Mouse (Mus musculus) brain, embryonic 14.5 days (tissue): ENCODE measurements around the gene Gm36245.
"Not testable (repeated sequence)": the region's sequence is repeated elsewhere in the genome, so short reads cannot be mapped to it uniquely, and the experiment has no call there.

ENCODE experiments used
- CTCF ChIP-seq: fragments of 200-500 bp; IDR thresholded peaks from 2 replicates; pipeline ENCODE4 v1.5.1; 2012; ENCODE audit warnings: inconsistent platforms, mild to moderate bottlenecking, moderate library complexity, borderline replicate concordance; ENCODE audit not compliant: insufficient read depth, insufficient read length; ENCODE audit errors: extremely low read depth
- POLR2A ChIP-seq: fragments of 200-500 bp; IDR thresholded peaks from 2 replicates; pipeline ENCODE4 v1.6.1; 2012; ENCODE audit warnings: mild to moderate bottlenecking, inconsistent platforms, borderline replicate concordance; ENCODE audit not compliant: poor library complexity, insufficient read depth, insufficient read length, severe bottlenecking; ENCODE audit errors: extremely low read depth

DNA sequence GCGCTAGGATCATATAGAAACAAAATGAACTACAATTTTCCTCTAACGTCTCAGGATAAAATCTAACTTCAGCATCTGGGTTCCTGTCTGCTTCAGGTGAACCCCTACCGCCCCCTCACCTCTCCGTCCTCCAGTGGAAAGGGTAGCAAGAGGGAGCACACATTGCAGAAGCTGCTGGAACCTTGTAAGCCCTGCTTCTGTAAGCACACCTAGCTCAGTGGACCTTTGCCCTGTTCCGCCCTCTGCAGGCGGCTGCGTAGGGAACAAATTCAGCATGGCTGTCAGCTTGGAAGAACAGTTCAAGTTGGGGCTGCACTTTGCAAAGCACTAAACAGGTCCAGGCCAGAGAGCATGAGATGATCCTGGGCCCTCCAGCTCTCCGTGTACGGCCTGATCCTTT, 29.6 kb downstream of the Gm36245 start:
- not testable (repeated sequence) for TF ChIP-seq POLR2A, CTCF
